Mouse (Mus musculus): ENCODE results near the gene Higd1a. TPM values are rescaled to one million over a fixed set of nuclear protein-coding genes. Genes with fewer than 3 reads are reported as not detected.

Gene Higd1a
- polyA plus RNA-seq (2012; rRNA removed; ENCODE audit: low replicate concordance) = 5.6 and 14.9 TPM in 2 replicates

DNA sequence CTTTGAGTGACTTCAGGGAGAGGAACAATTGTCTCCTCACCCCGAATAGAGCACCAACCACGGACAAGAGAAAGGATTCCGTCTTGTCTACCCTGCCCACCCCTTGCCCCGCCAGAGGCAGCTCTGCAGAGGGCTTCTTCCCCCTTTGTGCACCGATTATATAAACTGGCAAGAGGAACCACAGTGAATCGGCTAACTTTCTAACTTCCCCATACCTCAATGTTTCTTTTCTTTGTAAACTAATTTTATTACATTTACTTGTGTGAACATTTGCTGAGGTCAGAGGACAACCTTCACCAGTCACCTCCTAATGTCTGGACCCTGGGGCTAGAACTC, at the start of gene Higd1a:
Gene Higd1a (minus strand): TSS at position 210 of the 336 bp plus-strand sequence.

DNA sequence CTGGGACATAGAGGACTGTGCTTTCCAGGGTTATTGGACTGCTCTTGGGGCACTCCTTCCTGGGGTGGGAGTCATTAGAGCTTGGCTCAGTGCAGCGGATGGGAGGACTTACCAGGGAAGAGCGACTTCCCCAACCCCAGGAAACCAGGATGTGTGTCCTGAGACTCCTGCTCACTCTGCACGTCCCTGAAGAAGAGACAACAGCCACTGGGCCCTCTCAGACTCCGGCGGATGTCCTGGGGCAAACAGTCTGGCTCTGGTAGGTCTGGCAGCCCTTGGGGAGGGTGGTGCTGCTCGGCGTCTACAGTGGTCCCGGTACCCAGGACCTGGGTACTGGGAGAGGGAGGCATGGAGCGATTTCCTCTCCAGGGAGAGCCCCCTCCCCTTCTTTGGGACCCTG, 40.1 kb upstream of the Higd1a start, which contains the start of gene Ackr2:
Gene Ackr2 (plus strand): TSS at position 111 of the 400 bp plus-strand sequence.

DNA sequence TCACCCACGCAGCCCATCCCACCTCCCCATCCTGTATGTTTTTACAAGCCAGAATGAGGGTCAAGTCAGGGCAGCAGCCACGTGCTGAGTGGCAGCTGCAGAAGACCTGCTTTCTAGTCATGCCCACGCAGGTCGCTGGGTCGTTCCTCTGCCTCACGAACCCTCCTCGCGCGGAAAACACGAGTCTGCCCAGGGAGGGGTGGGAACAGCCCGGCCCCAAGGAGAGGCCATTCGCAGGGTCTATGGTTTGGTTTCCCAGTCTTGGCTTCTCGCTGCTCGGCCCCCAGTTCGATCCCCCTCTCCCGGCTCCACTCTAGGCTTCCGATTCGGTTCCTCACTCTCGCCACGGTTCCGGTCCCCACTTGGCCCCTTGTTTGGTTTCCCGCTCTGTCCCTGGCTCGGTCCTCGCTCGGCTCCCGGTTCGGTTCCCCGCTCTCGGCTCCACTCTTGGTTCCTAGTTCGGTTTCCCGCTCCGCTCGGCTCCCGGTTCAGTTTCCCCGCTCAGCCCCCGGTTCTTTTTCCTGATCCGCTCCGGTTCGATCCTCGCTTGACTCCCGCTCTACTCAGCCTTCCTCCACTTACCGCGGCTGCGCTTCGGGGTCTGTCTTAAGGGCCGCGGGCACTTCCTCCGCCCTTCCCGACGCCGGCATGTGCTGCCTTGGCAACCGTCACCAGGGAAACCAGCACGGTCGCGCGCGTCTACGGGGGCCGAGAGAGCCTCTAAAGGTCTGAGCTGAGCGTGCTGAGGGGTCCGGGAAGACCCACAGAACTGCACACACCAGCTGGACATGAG, 19.1 kb downstream of the Higd1a start, which contains the start of gene Ccdc13:
Gene Ccdc13 (minus strand): TSS at position 633 of the 793 bp plus-strand sequence.

Other genes with a start within 250 kb of the Higd1a start
- gene Lyzl4, start 216.3 kb downstream of the Higd1a start, polyA plus RNA-seq (2012; rRNA removed; ENCODE audit: low replicate concordance) = 0.19 TPM in 1 of 2 replicates, not detected in the other
- 47.6 and 112 TPM in 2 replicates for gene Vipr1, start 215.6 kb downstream of the Higd1a start, polyA plus RNA-seq (2012; rRNA removed; ENCODE audit: low replicate concordance)
- gene Sec22c, start 152.9 kb downstream of the Higd1a start, polyA plus RNA-seq (2012; rRNA removed; ENCODE audit: low replicate concordance) = 26.9 and 64.4 TPM in 2 replicates
- gene Ss18l2, start 148.0 kb downstream of the Higd1a start, polyA plus RNA-seq (2012; rRNA removed; ENCODE audit: low replicate concordance) = 10.8 and 21.9 TPM in 2 replicates
- gene Nktr, start 139.2 kb downstream of the Higd1a start, polyA plus RNA-seq (2012; rRNA removed; ENCODE audit: low replicate concordance) = 15.7 and 24.4 TPM in 2 replicates
- 7.4 and 9.3 TPM in 2 replicates for gene Zfp651, start 99.0 kb downstream of the Higd1a start, polyA plus RNA-seq (2012; rRNA removed; ENCODE audit: low replicate concordance)
- gene Klhl40, start 80.8 kb downstream of the Higd1a start, polyA plus RNA-seq (2012; rRNA removed; ENCODE audit: low replicate concordance) = 0.04 TPM in 1 of 2 replicates, not detected in the other
- gene Hhatl, start 65.9 kb downstream of the Higd1a start, polyA plus RNA-seq (2012; rRNA removed; ENCODE audit: low replicate concordance) = 6.4 and 7.4 TPM in 2 replicates
- gene Ccdc13, start 18.9 kb downstream of the Higd1a start, polyA plus RNA-seq (2012; rRNA removed; ENCODE audit: low replicate concordance) = 0.09 TPM in 1 of 2 replicates, not detected in the other
- 0.29 and 0.72 TPM in 2 replicates for gene Ackr2, start 40.0 kb upstream of the Higd1a start, polyA plus RNA-seq (2012; rRNA removed; ENCODE audit: low replicate concordance)
- gene Cyp8b1, start 57.9 kb upstream of the Higd1a start, polyA plus RNA-seq (2012; rRNA removed; ENCODE audit: low replicate concordance) = not detected in 2 replicates
- gene Fam198a, start 92.6 kb upstream of the Higd1a start, polyA plus RNA-seq (2012; rRNA removed; ENCODE audit: low replicate concordance) = 0.14 and 0.47 TPM in 2 replicates
- gene Pomgnt2, start 138.7 kb upstream of the Higd1a start, polyA plus RNA-seq (2012; rRNA removed; ENCODE audit: low replicate concordance) = 9.2 and 10.8 TPM in 2 replicates

Measured in duodenum, adult 2 months (tissue).